ENCODE assay signal across 20 mouse cellular contexts in genomic region chr1:60345712-60346111, GRCm38 (mm10). TPM values are rescaled to one million over a fixed set of nuclear protein-coding genes. Genes with fewer than 3 reads are reported as not detected.
A peak's percentile ranks its signal among the peaks of the same experiment; 100 is the strongest.
DNase-seq lines count a peak whose midpoint lies in the region; ATAC-seq and TF ChIP-seq lines count a peak whose summit lies in the region.
"Had no signal": no experiment of that assay in that cellular context is flagged by ENCODE, and none has a peak within 500 bp of the region (broad histone marks: within the 10 kb centered on the region; RNA-seq: fewer than 3 reads in every experiment).

No protein-coding gene starts in this region.

- no peak overlapping the region for H3K9ac ChIP-seq in heart, embryonic 11.5 days (ENCODE audit: low read depth, low read length)
- no peak overlapping the region for H3K9ac ChIP-seq in kidney, embryonic 16.5 days (replicated peaks; ENCODE audit: low read length)
- H3K9ac ChIP-seq in liver, postnatal 0 days (replicated peaks), result no peak overlapping the region
- H3K9ac ChIP-seq in stomach, embryonic 15.5 days, result no peak overlapping the region
- no peak overlapping the region for H3K9ac ChIP-seq in stomach, postnatal 0 days (ENCODE audit: low read length)
- H3K9ac ChIP-seq: embryonic facial prominence, embryonic 13.5 days; hindbrain, embryonic 15.5 days; limb, embryonic 12.5 days had no signal

- H3K4me3 ChIP-seq in heart, embryonic 11.5 days (ENCODE audit: low read depth, low read length), result no peak overlapping the region
- H3K4me3 ChIP-seq in kidney, adult 2 months (ENCODE audit: insufficient read depth, low read depth, low read length), result no peak overlapping the region
- H3K4me3 ChIP-seq in kidney, embryonic 16.5 days (ENCODE audit: low read length), result no peak overlapping the region
- H3K4me3 ChIP-seq in liver, postnatal 0 days (ENCODE audit: low read depth, low read length), result no peak overlapping the region
- no peak overlapping the region for H3K4me3 ChIP-seq in stomach, embryonic 15.5 days (replicated peaks)
- H3K4me3 ChIP-seq in stomach, postnatal 0 days (ENCODE audit: low read depth, low read length), result no peak overlapping the region
- H3K4me3 ChIP-seq: embryonic facial prominence, embryonic 13.5 days; hindbrain, embryonic 15.5 days; limb, embryonic 12.5 days had no signal

- no peak overlapping the region; the same call in 1 of the 2 replicates for H3K4me2 ChIP-seq in heart, embryonic 11.5 days
- H3K4me2 ChIP-seq in kidney, embryonic 16.5 days (replicated peaks; ENCODE audit: low read depth, low read length), result no peak overlapping the region
- H3K4me2 ChIP-seq in liver, postnatal 0 days (ENCODE audit: low read depth, low read length), result no peak overlapping the region
- H3K4me2 ChIP-seq in stomach, embryonic 15.5 days, result no peak overlapping the region
- H3K4me2 ChIP-seq in stomach, postnatal 0 days (replicated peaks; ENCODE audit: low read depth), result no peak overlapping the region
- H3K4me2 ChIP-seq: embryonic facial prominence, embryonic 13.5 days; hindbrain, embryonic 15.5 days; limb, embryonic 12.5 days had no signal

- no peak for ATAC-seq in heart, embryonic 11.5 days (replicated peaks; ENCODE audit: insufficient number of reproducible peaks, low FRiP score, low TSS enrichment)
- no peak for ATAC-seq in kidney, embryonic 16.5 days (ENCODE audit: low FRiP score, low TSS enrichment)
- ATAC-seq in liver, postnatal 0 days, result no peak
- no peak for ATAC-seq in stomach, embryonic 15.5 days (ENCODE audit: insufficient read depth, low FRiP score, low read depth)
- no peak for ATAC-seq in stomach, postnatal 0 days (ENCODE audit: low FRiP score, low TSS enrichment)
- ATAC-seq: forebrain, embryonic 14.5 days; intestine, postnatal 0 days had no signal

- peaks cover 9% of the 10 kb centered on the region for H3K9me3 ChIP-seq in heart, embryonic 11.5 days (replicated peaks; ENCODE audit: control insufficient read depth, low read length)
- H3K9me3 ChIP-seq in kidney, embryonic 16.5 days (ENCODE audit: low read length), result peaks cover 11% of the 10 kb centered on the region
- peaks cover 6% of the 10 kb centered on the region; the same call in 1 of the 2 replicates for H3K9me3 ChIP-seq in liver, postnatal 0 days (ENCODE audit: low read length)
- peaks cover 5% of the 10 kb centered on the region; the same call in 1 of the 2 replicates for H3K9me3 ChIP-seq in stomach, embryonic 15.5 days
- no peaks in the 10 kb centered on the region for H3K9me3 ChIP-seq in stomach, postnatal 0 days (ENCODE audit: control insufficient read depth, low read length)
- H3K9me3 ChIP-seq: hindbrain, embryonic 15.5 days had no signal

- 30% methylated on average over 2 of the region's 2 CpGs for WGBS in heart, embryonic 11.5 days (ENCODE audit: insufficient replicate concordance)
- WGBS in kidney, adult 2 months, result 54% methylated on average over 2 of the region's 2 CpGs
- 48% methylated on average over 2 of the region's 2 CpGs for WGBS in kidney, embryonic 16.5 days
- WGBS in liver, postnatal 0 days (ENCODE audit: insufficient replicate concordance), result 41% methylated on average over 2 of the region's 2 CpGs
- 31% methylated on average over 2 of the region's 2 CpGs for WGBS in stomach, embryonic 15.5 days
- WGBS in stomach, postnatal 0 days, result 40% methylated on average over 2 of the region's 2 CpGs

- no peaks in the 10 kb centered on the region for H3K27me3 ChIP-seq in heart, embryonic 11.5 days (ENCODE audit: control insufficient read depth, insufficient read depth, low read length)
- no peaks in the 10 kb centered on the region for H3K27me3 ChIP-seq in kidney, adult 2 months (replicated peaks; ENCODE audit: control insufficient read depth, insufficient read depth, low read length)
- no peaks in the 10 kb centered on the region for H3K27me3 ChIP-seq in kidney, embryonic 16.5 days (ENCODE audit: insufficient read depth, low read length)
- H3K27me3 ChIP-seq in liver, postnatal 0 days (ENCODE audit: insufficient read depth, low read length), result no peaks in the 10 kb centered on the region
- H3K27me3 ChIP-seq in stomach, embryonic 15.5 days (replicated peaks), result no peaks in the 10 kb centered on the region
- no peaks in the 10 kb centered on the region for H3K27me3 ChIP-seq in stomach, postnatal 0 days (ENCODE audit: control insufficient read depth, insufficient read depth, low read length)
- H3K27me3 ChIP-seq: CH12.LX; embryonic facial prominence, embryonic 13.5 days; hindbrain, embryonic 15.5 days; limb, embryonic 12.5 days had no signal

- no peak for TF ChIP-seq EP300 in liver, postnatal 0 days (IDR thresholded peaks at IDR 0.05; ENCODE audit: low read depth)
- TF ChIP-seq EP300 in stomach, postnatal 0 days (optimal IDR thresholded peaks at IDR 0.05), result no peak

- DNase-seq in heart, postnatal 36 days, result no peak
- peak; percentile 41 for DNase-seq in kidney, adult 2 months
- DNase-seq in liver, postnatal 0 days, result no peak
- no peak for DNase-seq in liver
- no peak for DNase-seq in stomach, postnatal 0 days (ENCODE audit: low spot score)
- DNase-seq: adrenal gland, postnatal 14 days; cerebellum, adult 9-11 months; gastrocnemius, postnatal 10 days; lung, postnatal 36 days; right cerebral cortex, postnatal 25 days; thymus, adult 2 months had no signal

- no peak for TF ChIP-seq CTCF in kidney, adult 2 months (conservative IDR thresholded peaks at IDR 0.05; ENCODE audit: insufficient read depth, insufficient read length, low read depth, low read length)
- TF ChIP-seq CTCF in liver, postnatal 0 days (IDR thresholded peaks at IDR 0.05; ENCODE audit: low read depth), result no peak
- no peak for TF ChIP-seq CTCF in stomach, postnatal 0 days (IDR thresholded peaks at IDR 0.05; ENCODE audit: low read depth)

- no peak for TF ChIP-seq POLR2A in kidney, adult 2 months (IDR thresholded peaks at IDR 0.05; ENCODE audit: low read depth, low read length)

- intact Hi-C loops in heart, postnatal 36 days (cut with DNase I), result no loop called here

- H3K4me1 ChIP-seq in heart, embryonic 11.5 days (ENCODE audit: control insufficient read depth, insufficient read depth, low read length), result peaks cover 10% of the 10 kb centered on the region; the same call in 1 of the 2 replicates
- H3K4me1 ChIP-seq in kidney, adult 2 months (ENCODE audit: control insufficient read depth, insufficient read depth, low read length), result no peaks in the 10 kb centered on the region
- peaks cover 15% of the 10 kb centered on the region for H3K4me1 ChIP-seq in kidney, embryonic 16.5 days (ENCODE audit: insufficient read depth, low read length)
- H3K4me1 ChIP-seq in liver, postnatal 0 days (ENCODE audit: insufficient read depth), result peaks cover 12% of the 10 kb centered on the region
- H3K4me1 ChIP-seq in stomach, embryonic 15.5 days, result no peaks in the 10 kb centered on the region; the same call in 1 of the 2 replicates
- no peaks in the 10 kb centered on the region for H3K4me1 ChIP-seq in stomach, postnatal 0 days (replicated peaks; ENCODE audit: control insufficient read depth, insufficient read depth)
- H3K4me1 ChIP-seq: limb, embryonic 12.5 days had no signal

- H3K27ac ChIP-seq in heart, embryonic 11.5 days (ENCODE audit: low read depth, low read length), result peak overlapping the region; percentile 66
- H3K27ac ChIP-seq in kidney, adult 2 months (ENCODE audit: insufficient read depth, low read depth, low read length), result peak overlapping the region; percentile 82
- H3K27ac ChIP-seq in kidney, embryonic 16.5 days (ENCODE audit: low read length), result no peak overlapping the region; the same call in 1 of the 2 replicates
- H3K27ac ChIP-seq in liver, postnatal 0 days (ENCODE audit: low read depth), result peak overlapping the region; percentile 30; the same call in 1 of the 2 replicates
- peak overlapping the region; percentile 16; the same call in 1 of the 2 replicates for H3K27ac ChIP-seq in stomach, embryonic 15.5 days
- H3K27ac ChIP-seq in stomach, postnatal 0 days (replicated peaks), result no peak overlapping the region
- H3K27ac ChIP-seq: embryonic facial prominence, embryonic 13.5 days; hindbrain, embryonic 15.5 days; limb, embryonic 12.5 days had no signal

- 0 out of 2 replicates have a peak, but pooled peaks cover 3% of the 10 kb centered on the region for H3K36me3 ChIP-seq in heart, embryonic 11.5 days (ENCODE audit: control insufficient read depth, insufficient read depth, low read length)
- H3K36me3 ChIP-seq in kidney, adult 2 months (ENCODE audit: control insufficient read depth, insufficient read depth, low read length), result no peaks in the 10 kb centered on the region
- H3K36me3 ChIP-seq in kidney, embryonic 16.5 days (ENCODE audit: insufficient read depth, low read length), result peaks cover 8% of the 10 kb centered on the region; the same call in 1 of the 2 replicates
- no peaks in the 10 kb centered on the region for H3K36me3 ChIP-seq in liver, postnatal 0 days (replicated peaks; ENCODE audit: insufficient read depth, low read length)
- H3K36me3 ChIP-seq in stomach, embryonic 15.5 days, result no peaks in the 10 kb centered on the region
- no peaks in the 10 kb centered on the region for H3K36me3 ChIP-seq in stomach, postnatal 0 days (ENCODE audit: control insufficient read depth, insufficient read depth, low read length)
- H3K36me3 ChIP-seq: hindbrain, embryonic 15.5 days; limb, embryonic 12.5 days had no signal

RNA-seq across cellular contexts. Expression of gene Cyp20a1, which starts 2.6 kb away (rescaled TPM):
- 23.6 and 28.8 TPM in 2 replicates for polyA plus RNA-seq in heart, embryonic 11.5 days (2014; fragmentation: Nextera tagmentation; extraction: Ambion mirVana)
- 1 to 10 TPM; 6.8 to 7.3 TPM for total RNA-seq in heart, postnatal 36 days (2021)
- polyA plus RNA-seq in kidney, adult 2 months (2012; rRNA removed), result 6.3 and 7.7 TPM in 2 replicates
- polyA plus RNA-seq in kidney, embryonic 16.5 days (2015; fragmentation: Nextera tagmentation; extraction: Ambion mirVana), result 20.8 and 30.8 TPM in 2 replicates
- 6.6 and 7.0 TPM in 2 replicates for polyA plus RNA-seq in liver, postnatal 0 days (2015; fragmentation: Nextera tagmentation; extraction: Ambion mirVana)
- polyA plus RNA-seq in stomach, embryonic 15.5 days (2015; fragmentation: Nextera tagmentation; extraction: Ambion mirVana), result 26.2 and 28.5 TPM in 2 replicates
- 11.0 and 11.5 TPM in 2 replicates for polyA plus RNA-seq in stomach, postnatal 0 days (2015; fragmentation: Nextera tagmentation; extraction: Ambion mirVana)

Comparison
In these comparisons a context has a peak if more than half of its experiments do, and no peak if none do; other contexts are left out.
1. H3K27ac ChIP-seq: peak in heart, embryonic 11.5 days (single experiment), kidney, adult 2 months (single experiment), liver, postnatal 0 days (single experiment) and stomach, embryonic 15.5 days (single experiment); none in kidney, embryonic 16.5 days (single experiment) and stomach, postnatal 0 days (single experiment).